Mouse (Mus musculus) embryonic facial prominence, embryonic 14.5 days (tissue): ENCODE results near the gene Rad23b. TPM values are rescaled to one million over a fixed set of nuclear protein-coding genes. Genes with fewer than 3 reads are reported as not detected.
A peak's percentile ranks its signal among the peaks of the same experiment; 100 is the strongest.

Experiments used
- ATAC-seq: fragments of 200-750 bp; cut with Nextera tagmentation; 2 replicates; pipeline ENCODE4 v1.8.0; 2017; ENCODE audit warnings: low read depth, moderate number of reproducible peaks, moderate TSS enrichment
- DNase-seq: peaks from one replicate; pipeline ENCODE4 v3.0.0-alpha.2; 2015; ENCODE audit warnings: low spot score
- H3K27ac ChIP-seq: fragments of 300-500 bp; sonication (generic); replicated peaks from 2 replicates; pipeline ENCODE4 v1.5.1; 2014; ENCODE audit warnings: low read depth, mild to moderate bottlenecking, low read length, moderate library complexity
- H3K27me3 ChIP-seq: fragments of 300-500 bp; sonication (generic); replicated peaks from 2 replicates; pipeline ENCODE4 v1.6.1; 2014; ENCODE audit warnings: low read length; ENCODE audit not compliant: control insufficient read depth, insufficient read depth
- H3K36me3 ChIP-seq: fragments of 300-500 bp; sonication (generic); 2 replicates; pipeline ENCODE4 v1.6.1; 2014; ENCODE audit warnings: low read length, mixed read lengths; ENCODE audit not compliant: control insufficient read depth, insufficient read depth
- H3K4me1 ChIP-seq: fragments of 300-500 bp; sonication (generic); 2 replicates; pipeline ENCODE4 v1.6.1; 2014; ENCODE audit warnings: antibody characterized with exemption, low read length; ENCODE audit not compliant: control insufficient read depth, insufficient read depth
- H3K4me2 ChIP-seq: fragments of 300-500 bp; sonication (generic); 2 replicates; pipeline ENCODE4 v1.6.1; 2014; ENCODE audit warnings: low read depth, mild to moderate bottlenecking, low read length, moderate library complexity, mixed read lengths
- H3K4me3 ChIP-seq: fragments of 300-500 bp; sonication (generic); 2 replicates; pipeline ENCODE4 v1.5.1; 2014; ENCODE audit warnings: low read depth, mild to moderate bottlenecking, low read length
- H3K9ac ChIP-seq: fragments of 300-500 bp; sonication (generic); 2 replicates; pipeline ENCODE4 v1.6.1; 2014; ENCODE audit warnings: low read depth, mild to moderate bottlenecking, low read length, moderate library complexity, mixed read lengths
- H3K9me3 ChIP-seq: fragments of 300-500 bp; sonication (generic); 2 replicates; pipeline ENCODE4 v1.6.1; 2016; ENCODE audit warnings: low read length; ENCODE audit not compliant: control insufficient read depth
- WGBS: fragments of 180-500 bp; shearing (Covaris S2); extraction: QIAGEN DNeasy Blood & Tissue Kit; methylation state at CpG from one replicate; pipeline ENCODE4 v1.1.7; 2014; 5-methylcytosine and 5-hydroxymethylcytosine counted together
- polyA plus RNA-seq: library from polyadenylated mRNA; unstranded; fragments of >200 nt; fragmentation: Nextera tagmentation; extraction: Ambion mirVana; gene quantifications from 2 replicates; pipeline ENCODE4 v1.2.1, GENCODE M21; 2014

Rad23b gene
- polyA plus RNA-seq, 1 experiment from 2014 or later: 81.3 TPM

DNA sequence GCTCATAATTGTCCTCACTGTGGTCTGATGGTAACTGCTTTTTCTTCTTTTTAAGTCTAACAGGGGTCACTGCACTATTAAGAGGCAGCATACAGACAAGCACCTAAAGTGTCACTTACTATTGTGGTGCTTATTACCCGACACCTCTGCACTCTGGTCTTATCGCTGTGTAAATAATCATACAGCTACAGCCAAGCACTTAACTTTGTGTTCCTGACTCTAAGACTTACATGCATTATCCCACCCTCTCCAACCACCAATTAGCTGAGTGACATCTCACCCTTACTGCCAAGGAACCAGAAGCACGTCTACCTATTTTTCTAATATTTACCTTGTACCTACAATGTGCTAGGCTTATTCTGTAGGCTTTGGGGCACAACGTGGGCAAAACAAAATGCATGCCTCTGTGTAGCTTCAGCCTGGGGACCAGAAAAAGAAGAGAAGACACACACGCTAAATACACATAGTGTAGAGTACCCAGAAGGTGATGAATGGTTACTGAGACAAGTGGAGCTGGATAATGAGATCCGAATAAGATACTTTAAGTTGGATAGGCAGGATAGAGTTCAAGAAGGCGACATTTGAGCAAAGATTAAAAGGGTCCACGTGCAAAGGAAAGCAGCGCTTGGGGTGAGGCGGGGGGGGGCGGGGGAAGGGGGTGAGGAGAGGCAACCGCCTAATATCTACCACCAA, 938 bp upstream of the Rad23b start:
- Histone ChIP-seq H3K9ac (peak overlapping the region; percentile 70), H3K4me1 (peaks cover 22% of the 10 kb centered on the region), H3K36me3 (no peaks in the 10 kb centered on the region), H3K27ac (peak overlapping the region; percentile 90), H3K27me3 (no peaks in the 10 kb centered on the region), H3K4me2 (peak overlapping the region; percentile 78), H3K4me3 (peak overlapping the region; percentile 96), H3K9me3 (no peaks in the 10 kb centered on the region)
- DNase-seq (no peak), ATAC-seq (no peak)
- WGBS: 13% methylated on average over 12 of the region's 12 CpGs

DNA sequence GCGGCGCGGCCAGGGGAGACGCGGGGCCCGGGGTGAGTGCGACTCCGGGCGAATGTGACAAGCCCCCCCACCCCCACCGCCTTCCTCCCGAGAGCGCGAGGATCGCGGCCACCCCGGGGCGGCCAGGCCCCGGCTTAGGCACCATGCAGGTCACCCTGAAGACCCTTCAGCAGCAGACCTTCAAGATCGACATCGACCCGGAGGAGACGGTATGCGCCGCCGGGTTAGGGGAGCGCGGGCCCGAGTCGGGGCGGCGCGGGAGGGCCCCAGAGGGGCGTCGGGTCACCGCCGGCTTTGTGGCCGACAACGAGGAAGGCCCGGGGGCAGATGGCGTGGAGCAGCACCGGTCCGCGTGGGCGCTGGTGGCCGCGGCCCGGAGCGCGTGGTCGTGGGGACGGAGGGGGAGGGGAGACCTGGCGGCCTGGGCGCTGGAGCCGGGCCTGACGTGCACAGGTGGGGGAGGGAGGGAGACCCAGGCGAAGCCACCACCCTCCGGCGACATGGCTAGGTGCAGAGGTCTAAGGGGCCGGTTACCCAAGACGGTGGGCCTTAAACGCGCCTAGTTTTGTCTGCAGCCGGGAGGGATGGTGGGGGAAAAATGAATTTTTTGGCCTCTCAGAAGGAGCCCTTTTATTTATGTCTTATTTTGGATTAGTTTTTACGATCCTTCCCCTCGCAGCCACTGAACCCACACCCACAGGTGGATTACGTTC, 532 bp downstream of the Rad23b start:
- H3K4me1 ChIP-seq: peaks cover 26% of the 10 kb centered on the region
- DNase-seq (peak; percentile 43), ATAC-seq (peak; percentile 16)
- H3K36me3 ChIP-seq: no peaks in the 10 kb centered on the region
- H3K27me3 ChIP-seq: no peaks in the 10 kb centered on the region
- H3K4me2 ChIP-seq: peak overlapping the region; percentile 69
- H3K9me3 ChIP-seq: no peaks in the 10 kb centered on the region
- peak overlapping the region; percentile 82 for H3K27ac ChIP-seq
- H3K4me3 ChIP-seq: peak overlapping the region; percentile 96
- peak overlapping the region; percentile 92 for H3K9ac ChIP-seq
- WGBS: under 1% methylated on average over 39 of the region's 66 CpGs

GRCm38 (mm10) chr4:55351037-55351436, 1.2 kb downstream of the Rad23b start:
- no peak overlapping the region for H3K27ac ChIP-seq
- H3K9me3 ChIP-seq: no peaks in the 10 kb centered on the region
- DNase-seq (no peak), ATAC-seq (no peak)
- H3K4me3 ChIP-seq: peak overlapping the region; percentile 96
- H3K27me3 ChIP-seq: no peaks in the 10 kb centered on the region
- peak overlapping the region; percentile 92 for H3K9ac ChIP-seq
- WGBS: 9% methylated on average over 12 of the region's 12 CpGs
- no peaks in the 10 kb centered on the region for H3K36me3 ChIP-seq
- peaks cover 26% of the 10 kb centered on the region for H3K4me1 ChIP-seq
- H3K4me2 ChIP-seq: peak overlapping the region; percentile 69

GRCm38 (mm10) chr4:55351860-55352259, 2.0 kb downstream of the Rad23b start:
- Histone ChIP-seq H3K36me3 (no peaks in the 10 kb centered on the region), H3K4me3 (peak overlapping the region; percentile 96; the same call in 1 of the 2 replicates), H3K4me1 (peaks cover 26% of the 10 kb centered on the region), H3K27ac (no peak overlapping the region), H3K9me3 (no peaks in the 10 kb centered on the region), H3K9ac (no peak overlapping the region), H3K27me3 (no peaks in the 10 kb centered on the region), H3K4me2 (peak overlapping the region; percentile 69)
- ATAC-seq (no peak), DNase-seq (no peak)

DNA sequence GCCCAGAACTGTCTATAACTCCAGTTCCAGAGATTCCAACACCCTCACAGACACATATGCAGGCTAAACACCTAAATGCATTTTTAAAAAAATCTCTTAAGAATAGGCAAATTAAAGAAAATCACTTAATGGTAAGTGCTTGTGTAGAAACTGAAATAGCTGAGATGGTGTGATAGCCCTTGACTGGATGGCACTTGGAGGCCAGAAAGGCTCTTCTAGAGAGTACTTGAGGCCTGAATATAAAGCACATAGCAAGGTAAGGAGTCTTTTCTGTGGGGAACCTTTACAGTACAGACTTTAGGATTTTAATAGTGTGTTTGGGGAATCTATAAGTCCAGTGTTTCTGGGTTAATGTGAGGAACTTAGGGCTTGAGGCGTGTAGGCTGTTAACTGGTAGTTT, 4.2 kb downstream of the Rad23b start:
- H3K27me3 ChIP-seq: no peaks in the 10 kb centered on the region
- H3K4me3 ChIP-seq: no peak overlapping the region
- no peak overlapping the region; the same call in 1 of the 2 replicates for H3K9ac ChIP-seq
- H3K36me3 ChIP-seq: no peaks in the 10 kb centered on the region
- no peak for ATAC-seq
- DNase-seq: no peak
- H3K4me1 ChIP-seq: peaks cover 21% of the 10 kb centered on the region
- no peaks in the 10 kb centered on the region for H3K9me3 ChIP-seq
- H3K4me2 ChIP-seq: no peak overlapping the region
- 95% methylated on average over 1 of the region's 1 CpGs for WGBS
- no peak overlapping the region for H3K27ac ChIP-seq

- H3K4me2 ChIP-seq: no peak overlapping the region
- 86% methylated on average over 1 of the region's 1 CpGs for WGBS
- no peaks in the 10 kb centered on the region for H3K9me3 ChIP-seq
- H3K4me1 ChIP-seq: peaks cover 21% of the 10 kb centered on the region
- H3K4me3 ChIP-seq: no peak overlapping the region
- H3K27ac ChIP-seq: no peak overlapping the region
- no peak overlapping the region for H3K9ac ChIP-seq
- H3K36me3 ChIP-seq: 0 out of 2 replicates have a peak, but pooled peaks cover 5% of the 10 kb centered on the region
- DNase-seq: no peak
- H3K27me3 ChIP-seq: no peaks in the 10 kb centered on the region
- no peak for ATAC-seq
Observed at GRCm38 (mm10) chr4:55355845-55356244, 6.0 kb downstream of the Rad23b start.

- no peak overlapping the region for H3K4me3 ChIP-seq
- ATAC-seq: no peak
- H3K4me1 ChIP-seq: peaks cover 19% of the 10 kb centered on the region
- DNase-seq: no peak
- H3K27me3 ChIP-seq: no peaks in the 10 kb centered on the region
- WGBS: 87% methylated on average over 3 of the region's 3 CpGs
- H3K27ac ChIP-seq: no peak overlapping the region
- no peak overlapping the region for H3K4me2 ChIP-seq
- 0 out of 2 replicates have a peak, but pooled peaks cover 5% of the 10 kb centered on the region for H3K36me3 ChIP-seq
- H3K9ac ChIP-seq: no peak overlapping the region
- H3K9me3 ChIP-seq: no peaks in the 10 kb centered on the region
Observed at GRCm38 (mm10) chr4:55356726-55357125, 6.9 kb downstream of the Rad23b start.

- Histone ChIP-seq H3K36me3 (peaks cover 11% of the 10 kb centered on the region), H3K27ac (no peak overlapping the region), H3K9ac (no peak overlapping the region), H3K4me2 (no peak overlapping the region), H3K4me3 (no peak overlapping the region), H3K4me1 (no peaks in the 10 kb centered on the region), H3K9me3 (no peaks in the 10 kb centered on the region), H3K27me3 (no peaks in the 10 kb centered on the region)
- DNase-seq (no peak), ATAC-seq (no peak)
- 94% methylated on average over 4 of the region's 4 CpGs for WGBS
Observed at GRCm38 (mm10) chr4:55363866-55364265, 14.0 kb downstream of the Rad23b start.
